ENCODE assay signal across 8 mouse cellular contexts in the genomic region with DNA sequence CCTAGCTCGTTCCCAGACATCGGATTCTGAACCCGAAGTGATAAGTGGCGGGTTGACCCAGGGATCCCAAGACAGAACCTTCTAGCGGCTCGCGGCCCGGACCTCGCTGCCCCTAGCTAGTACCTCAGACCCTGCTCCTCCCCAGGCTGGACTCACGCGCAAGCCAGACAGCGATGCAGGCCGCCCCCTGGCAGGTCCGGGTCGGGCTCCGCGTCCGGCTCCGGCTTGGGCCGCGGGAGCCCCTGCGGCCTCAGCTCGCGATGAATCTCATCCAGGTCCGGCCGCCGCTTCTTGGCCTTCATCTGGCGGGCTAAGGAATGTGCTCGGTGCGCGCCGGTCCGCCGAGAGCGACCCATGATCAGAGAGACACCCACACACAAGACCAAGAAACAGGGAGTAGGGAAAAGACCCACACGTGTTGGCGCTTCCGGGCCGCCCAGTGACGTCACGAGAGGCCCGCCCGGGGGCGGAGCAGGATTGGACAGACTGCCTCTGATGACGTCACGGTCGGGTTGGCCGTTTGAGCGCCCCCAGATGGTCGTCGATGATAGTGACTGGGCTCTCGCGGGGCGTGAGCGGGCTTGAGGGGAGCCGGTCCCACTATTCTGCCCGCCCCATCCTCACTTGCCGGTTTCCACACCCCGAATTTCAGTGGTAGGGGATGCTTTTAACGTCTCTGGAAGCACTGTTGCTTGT. TPM values are rescaled to one million over a fixed set of nuclear protein-coding genes. Genes with fewer than 3 reads are reported as not detected.
DNase-seq lines count a peak whose midpoint lies in the region; ATAC-seq and TF ChIP-seq lines count a peak whose summit lies in the region.

A gene (minus strand): TSS at position 445 of the 696 bp plus-strand sequence.

- peaks cover 32% of the 10 kb centered on the region for H3K4me1 ChIP-seq in embryonic facial prominence, embryonic 13.5 days
- peaks cover 4% of the 10 kb centered on the region for H3K4me1 ChIP-seq in heart, adult 2 months (ENCODE audit: control insufficient read depth, insufficient read depth, low read length)
- H3K4me1 ChIP-seq in limb, embryonic 13.5 days, result peaks cover 32% of the 10 kb centered on the region
- peaks cover 19% of the 10 kb centered on the region for H3K4me1 ChIP-seq in midbrain, embryonic 16.5 days (ENCODE audit: control insufficient read depth, insufficient read depth, low read length)

- no peak for ATAC-seq in embryonic facial prominence, embryonic 13.5 days (ENCODE audit: insufficient number of reproducible peaks, insufficient read depth, low FRiP score, low TSS enrichment, low read depth)
- peak; percentile 78 for ATAC-seq in limb, embryonic 13.5 days (ENCODE audit: low FRiP score, low read depth)
- ATAC-seq in midbrain, embryonic 16.5 days, result peak; percentile 74

- peak within 1 kb of the TSS; percentile 89 for H3K9ac ChIP-seq in embryonic facial prominence, embryonic 13.5 days
- peak within 1 kb of the TSS; percentile 78 for H3K9ac ChIP-seq in heart, adult 2 months (ENCODE audit: low read depth, low read length)
- peak within 1 kb of the TSS; percentile 87 for H3K9ac ChIP-seq in limb, embryonic 13.5 days
- H3K9ac ChIP-seq in midbrain, embryonic 16.5 days (ENCODE audit: low read depth, low read length), result peak within 1 kb of the TSS; percentile 76

- TF ChIP-seq EP300 in heart, adult 2 months (IDR thresholded peaks at IDR 0.05; ENCODE audit: insufficient read depth, low read depth, low read length), result no peak

- peaks cover 42% of the 10 kb centered on the region for H3K27me3 ChIP-seq in embryonic facial prominence, embryonic 13.5 days
- H3K27me3 ChIP-seq in heart, adult 2 months (ENCODE audit: control insufficient read depth, insufficient read depth, low read length), result no peaks in the 10 kb centered on the region
- H3K27me3 ChIP-seq in limb, embryonic 13.5 days, result peaks cover 42% of the 10 kb centered on the region
- peaks cover 19% of the 10 kb centered on the region for H3K27me3 ChIP-seq in midbrain, embryonic 16.5 days (ENCODE audit: control insufficient read depth, insufficient read depth, low read depth, low read length)

- peaks cover 6% of the 10 kb centered on the region; the same call in 1 of the 2 replicates for H3K36me3 ChIP-seq in embryonic facial prominence, embryonic 13.5 days
- no peaks in the 10 kb centered on the region for H3K36me3 ChIP-seq in heart, adult 2 months (ENCODE audit: control insufficient read depth, insufficient read depth, low read length)
- H3K36me3 ChIP-seq in limb, embryonic 13.5 days, result 0 out of 2 replicates have a peak, but pooled peaks cover 4% of the 10 kb centered on the region
- no peaks in the 10 kb centered on the region for H3K36me3 ChIP-seq in midbrain, embryonic 16.5 days (ENCODE audit: control insufficient read depth, insufficient read depth, low read length)

- peak; percentile 90 for DNase-seq in 3134 (ENCODE audit: extremely low read depth, insufficient read length, low spot score)
- DNase-seq in adrenal gland, postnatal 36 days, result peak; percentile 97 to 98
- peak; percentile 93 to 96 for DNase-seq in heart, adult 2 months
- peak; percentile 90 to 95 for DNase-seq in kidney, adult 8-10 months
- peak; percentile 91 to 96 for DNase-seq in spleen, postnatal 10 days (ENCODE audit: low spot score in 2 of 2)

- H3K4me3 ChIP-seq in embryonic facial prominence, embryonic 13.5 days, result peak within 1 kb of the TSS; percentile 77
- H3K4me3 ChIP-seq in heart, adult 2 months, result peak within 1 kb of the TSS; percentile 75
- H3K4me3 ChIP-seq in limb, embryonic 13.5 days, result peak within 1 kb of the TSS; percentile 86
- peak within 1 kb of the TSS; percentile 67 for H3K4me3 ChIP-seq in midbrain, embryonic 16.5 days (ENCODE audit: low read depth, low read length)

- 0% methylated on average over 60 of the region's 60 CpGs for WGBS in embryonic facial prominence, embryonic 13.5 days
- under 1% methylated on average over 60 of the region's 60 CpGs for WGBS in heart, adult 2 months
- WGBS in limb, embryonic 13.5 days, result under 1% methylated on average over 60 of the region's 60 CpGs
- under 1% methylated on average over 60 of the region's 60 CpGs for WGBS in midbrain, embryonic 16.5 days

- intact Hi-C loops in heart, adult 2 months (cut with DNase I), result loop anchor here (2.0 to 5.0 kb wide), 2 partner anchors 58 to 222 kb away; a partner anchor contains a TSS

- no peaks in the 10 kb centered on the region for H3K79me2 ChIP-seq in heart, adult 2 months (replicated peaks; ENCODE audit: control insufficient read depth, insufficient read depth, low read length)

- peak; percentile 93 for TF ChIP-seq CTCF in heart, adult 2 months (IDR thresholded peaks at IDR 0.05)

- TF ChIP-seq POLR2A in heart, adult 2 months (IDR thresholded peaks at IDR 0.05; ENCODE audit: insufficient read depth, low read depth, low read length), result peak; percentile 56

- no peak within 1 kb of the TSS; the same call in 1 of the 2 replicates for H3K27ac ChIP-seq in embryonic facial prominence, embryonic 13.5 days
- peak within 1 kb of the TSS; percentile 42 for H3K27ac ChIP-seq in heart, adult 2 months
- no peak within 1 kb of the TSS for H3K27ac ChIP-seq in limb, embryonic 13.5 days
- no peak within 1 kb of the TSS for H3K27ac ChIP-seq in midbrain, embryonic 16.5 days (ENCODE audit: low read length)

- peak within 1 kb of the TSS; percentile 90 for H3K4me2 ChIP-seq in embryonic facial prominence, embryonic 13.5 days
- H3K4me2 ChIP-seq in limb, embryonic 13.5 days (replicated peaks), result peak within 1 kb of the TSS; percentile 90
- peak within 1 kb of the TSS; percentile 85 for H3K4me2 ChIP-seq in midbrain, embryonic 16.5 days (ENCODE audit: low read length)

- H3K9me3 ChIP-seq in embryonic facial prominence, embryonic 13.5 days, result no peaks in the 10 kb centered on the region
- H3K9me3 ChIP-seq in limb, embryonic 13.5 days, result no peaks in the 10 kb centered on the region
- H3K9me3 ChIP-seq in midbrain, embryonic 16.5 days (replicated peaks; ENCODE audit: control insufficient read depth, low read length, poor library complexity, severe bottlenecking), result no peaks in the 10 kb centered on the region

RNA-seq across cellular contexts. Expression of the gene that starts here (rescaled TPM):
- total RNA-seq in adrenal gland, postnatal 36 days (2021), result 10 to 100 TPM in 1 of 2 experiments, 1 to 10 TPM in 1; 9.6 to 12.9 TPM
- 18.8 and 19.7 TPM in 2 replicates for polyA plus RNA-seq in embryonic facial prominence, embryonic 13.5 days (2015; fragmentation: Nextera tagmentation; extraction: Ambion mirVana)
- 1 to 10 TPM; 3.3 to 4.3 TPM for total RNA-seq in heart, adult 2 months (2021)
- polyA plus RNA-seq in heart, adult 2 months (2012; rRNA removed), result 2.8 and 2.9 TPM in 2 replicates
- polyA plus RNA-seq in limb, embryonic 13.5 days (2015; fragmentation: Nextera tagmentation; extraction: Ambion mirVana), result 15.6 and 17.8 TPM in 2 replicates
- polyA plus RNA-seq in midbrain, embryonic 16.5 days (2015; fragmentation: Nextera tagmentation; extraction: Ambion mirVana), result 12.4 and 13.4 TPM in 2 replicates
